Mouse (Mus musculus) small intestine, adult 2 months (tissue): ENCODE results near the gene 2310022B05Rik.

ENCODE experiments used
- CTCF ChIP-seq: fragments of 200-500 bp; IDR thresholded peaks from 2 replicates; pipeline ENCODE4 v1.5.1; 2012; ENCODE audit warnings: low read depth, mild to moderate bottlenecking, control low read depth, inconsistent platforms, low read length, moderate library complexity, mixed read lengths; ENCODE audit not compliant: insufficient replicate concordance, insufficient read length; ENCODE audit errors: extremely low read depth
- POLR2A ChIP-seq: fragments of 200-500 bp; IDR thresholded peaks from 2 replicates; pipeline ENCODE4 v1.6.1; 2012; ENCODE audit warnings: low read depth, mild to moderate bottlenecking, control low read depth, inconsistent platforms, low read length, moderate library complexity

DNA sequence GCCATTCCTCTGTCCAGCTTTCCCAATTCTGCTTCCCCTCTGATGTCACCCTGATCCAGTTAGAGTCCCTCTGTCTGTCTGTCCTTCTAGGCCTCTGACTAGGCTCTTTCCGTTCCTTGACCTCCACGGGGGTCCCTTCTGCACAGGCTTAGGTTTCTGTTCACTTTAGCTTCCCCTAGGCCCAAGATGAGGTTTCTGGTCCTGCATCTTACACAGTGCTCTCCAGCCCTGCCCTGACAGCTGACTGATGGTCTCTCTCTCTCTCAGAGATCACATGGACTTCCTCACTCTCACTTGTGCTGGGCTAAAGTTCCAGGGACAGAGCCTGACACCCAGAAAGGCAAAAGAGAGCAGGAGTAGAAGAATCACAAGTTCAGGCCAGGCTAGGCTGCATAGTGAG lies 76.6 kb downstream of the 2310022B05Rik start:
- no peak for TF ChIP-seq POLR2A
- no peak for TF ChIP-seq CTCF
